Mouse (Mus musculus) neural tube, embryonic 13.5 days (tissue): Measurements from ENCODE around the gene Cyth2. TPM values are rescaled to one million over a fixed set of nuclear protein-coding genes. Genes with fewer than 3 reads are reported as not detected.

Experiments used
- ATAC-seq: fragments of 200-750 bp; cut with Nextera tagmentation; 2 replicates; pipeline ENCODE4 v1.8.0; 2017; ENCODE audit warnings: low read depth, mild to moderate bottlenecking, moderate TSS enrichment, moderate library complexity
- H3K27ac ChIP-seq: fragments of 300-500 bp; sonication (generic); replicated peaks from 2 replicates; pipeline ENCODE4 v1.5.1; 2015; ENCODE audit warnings: moderate library complexity, mild to moderate bottlenecking, inconsistent platforms
- H3K27me3 ChIP-seq: fragments of 300-500 bp; sonication (generic); 2 replicates; pipeline ENCODE4 v1.6.1; 2015; ENCODE audit warnings: mild to moderate bottlenecking, inconsistent platforms
- H3K36me3 ChIP-seq: fragments of 300-500 bp; sonication (generic); 2 replicates; pipeline ENCODE4 v1.6.1; 2015; ENCODE audit warnings: mild to moderate bottlenecking, inconsistent platforms
- H3K4me1 ChIP-seq: fragments of 300-500 bp; sonication (generic); replicated peaks from 2 replicates; pipeline ENCODE4 v1.6.1; 2015; ENCODE audit warnings: inconsistent platforms
- H3K4me2 ChIP-seq: fragments of 300-500 bp; sonication (generic); 2 replicates; pipeline ENCODE4 v1.6.1; 2015; ENCODE audit warnings: inconsistent platforms, mild to moderate bottlenecking, moderate library complexity
- H3K4me3 ChIP-seq: fragments of 300-500 bp; sonication (generic); 2 replicates; pipeline ENCODE4 v1.5.1; 2015; ENCODE audit warnings: mild to moderate bottlenecking, inconsistent platforms
- H3K9ac ChIP-seq: fragments of 300-500 bp; sonication (generic); 2 replicates; pipeline ENCODE4 v1.6.1; 2015; ENCODE audit warnings: moderate library complexity, mild to moderate bottlenecking, inconsistent platforms
- H3K9me3 ChIP-seq: fragments of 300-500 bp; sonication (generic); 2 replicates; pipeline ENCODE4 v1.6.1; 2016; ENCODE audit warnings: inconsistent platforms
- WGBS: fragments of 180-500 bp; shearing (Covaris S2); methylation state at CpG from one replicate; pipeline ENCODE4 v1.1.7; 2015; 5-methylcytosine and 5-hydroxymethylcytosine counted together
- polyA plus RNA-seq: library from polyadenylated mRNA; unstranded; fragments of >200 nt; fragmentation: Nextera tagmentation; extraction: Ambion mirVana; gene quantifications from 2 replicates; pipeline ENCODE4 v1.2.1, GENCODE M21; 2015

Gene Cyth2
- polyA plus RNA-seq, 1 experiment from 2014 or later: 303 TPM

GRCm38 (mm10) chr7:45793969-45794585, 20.3 kb downstream of the Cyth2 start:
- Histone ChIP-seq H3K36me3 (peaks cover 94% of the 10 kb centered on the region), H3K4me2 (no peak overlapping the region), H3K4me1 (peaks cover 23% of the 10 kb centered on the region), H3K9ac (no peak overlapping the region), H3K4me3 (no peak overlapping the region), H3K27ac (no peak overlapping the region), H3K9me3 (no peaks in the 10 kb centered on the region), H3K27me3 (peaks cover 41% of the 10 kb centered on the region)
- ATAC-seq: no peak
- 89% methylated on average over 41 of the region's 44 CpGs for WGBS

- 85% methylated on average over 24 of the region's 24 CpGs for WGBS
- Histone ChIP-seq H3K4me1 (peaks cover 19% of the 10 kb centered on the region), H3K9me3 (no peaks in the 10 kb centered on the region), H3K27me3 (peaks cover 41% of the 10 kb centered on the region), H3K36me3 (peaks cover 94% of the 10 kb centered on the region), H3K4me2 (no peak overlapping the region), H3K27ac (no peak overlapping the region), H3K4me3 (no peak overlapping the region), H3K9ac (no peak overlapping the region)
- ATAC-seq: no peak
These were observed 21.1 kb downstream of the Cyth2 start for GRCm38 (mm10) chr7:45793240-45793639.

GRCm38 (mm10) chr7:45791756-45792490, 22.5 kb downstream of the Cyth2 start:
- Histone ChIP-seq H3K4me3 (no peak overlapping the region), H3K4me1 (peaks cover 19% of the 10 kb centered on the region), H3K36me3 (peaks cover 98% of the 10 kb centered on the region), H3K27ac (no peak overlapping the region), H3K9ac (no peak overlapping the region), H3K4me2 (no peak overlapping the region), H3K9me3 (no peaks in the 10 kb centered on the region), H3K27me3 (peaks cover 33% of the 10 kb centered on the region)
- no peak for ATAC-seq
- WGBS: 76% methylated on average over 17 of the region's 17 CpGs

GRCm38 (mm10) chr7:45790721-45791120, 23.7 kb downstream of the Cyth2 start:
- no peak overlapping the region for H3K4me2 ChIP-seq
- no peaks in the 10 kb centered on the region for H3K9me3 ChIP-seq
- H3K9ac ChIP-seq: no peak overlapping the region
- H3K36me3 ChIP-seq: peaks cover 86% of the 10 kb centered on the region
- H3K27ac ChIP-seq: no peak overlapping the region
- H3K27me3 ChIP-seq: peaks cover 21% of the 10 kb centered on the region
- peaks cover 26% of the 10 kb centered on the region for H3K4me1 ChIP-seq
- WGBS: 77% methylated on average over 6 of the region's 6 CpGs
- no peak for ATAC-seq
- H3K4me3 ChIP-seq: no peak overlapping the region

GRCm38 (mm10) chr7:45787642-45788041, 26.7 kb downstream of the Cyth2 start:
- H3K27ac ChIP-seq: peak overlapping the region; percentile 7; the same call in 1 of the 2 replicates
- H3K4me2 ChIP-seq: peak overlapping the region; percentile 92
- ATAC-seq: no peak
- peaks cover 43% of the 10 kb centered on the region for H3K4me1 ChIP-seq
- H3K9ac ChIP-seq: peak overlapping the region; percentile 97; the same call in 1 of the 2 replicates
- H3K9me3 ChIP-seq: no peaks in the 10 kb centered on the region
- H3K27me3 ChIP-seq: peaks cover 3% of the 10 kb centered on the region
- H3K4me3 ChIP-seq: peak overlapping the region; percentile 83
- 86% methylated on average over 22 of the region's 22 CpGs for WGBS
- peaks cover 56% of the 10 kb centered on the region for H3K36me3 ChIP-seq

- no peaks in the 10 kb centered on the region for H3K9me3 ChIP-seq
- peak overlapping the region; percentile 98 for H3K27ac ChIP-seq
- peaks cover 48% of the 10 kb centered on the region for H3K36me3 ChIP-seq
- peak overlapping the region; percentile 97 for H3K9ac ChIP-seq
- ATAC-seq: peak; percentile 14; the same call in 1 of the 2 replicates
- H3K4me3 ChIP-seq: peak overlapping the region; percentile 83
- WGBS: 6% methylated on average over 17 of the region's 17 CpGs
- H3K27me3 ChIP-seq: peaks cover 6% of the 10 kb centered on the region
- peak overlapping the region; percentile 92 for H3K4me2 ChIP-seq
- peaks cover 43% of the 10 kb centered on the region for H3K4me1 ChIP-seq
These were observed 27.5 kb downstream of the Cyth2 start for GRCm38 (mm10) chr7:45786661-45787413.

- ATAC-seq: peak; percentile 37
- peaks cover 6% of the 10 kb centered on the region for H3K27me3 ChIP-seq
These were observed 28.2 kb downstream of the Cyth2 start for GRCm38 (mm10) chr7:45786136-45786578.

GRCm38 (mm10) chr7:45785388-45786135, 28.8 kb downstream of the Cyth2 start:
- Histone ChIP-seq H3K27ac (peak overlapping the region; percentile 98), H3K4me1 (peaks cover 43% of the 10 kb centered on the region), H3K4me2 (peak overlapping the region; percentile 92), H3K36me3 (peaks cover 35% of the 10 kb centered on the region), H3K9ac (peak overlapping the region; percentile 97), H3K9me3 (no peaks in the 10 kb centered on the region), H3K4me3 (peak overlapping the region; percentile 83), H3K27me3 (peaks cover 6% of the 10 kb centered on the region)
- 1% methylated on average over 39 of the region's 42 CpGs for WGBS
- peak; percentile 52 for ATAC-seq

More at GRCm38 (mm10) chr7:45786136-45786578, 28.2 kb downstream of the Cyth2 start:
- Histone ChIP-seq H3K9ac (peak overlapping the region; percentile 97), H3K4me2 (peak overlapping the region; percentile 92), H3K27ac (peak overlapping the region; percentile 98), H3K4me1 (peaks cover 43% of the 10 kb centered on the region), H3K9me3 (no peaks in the 10 kb centered on the region), H3K36me3 (peaks cover 41% of the 10 kb centered on the region), H3K4me3 (peak overlapping the region; percentile 83)
- 1% methylated on average over 14 of the region's 14 CpGs for WGBS

- ATAC-seq: peak; percentile 68
- 17% methylated on average over 20 of the region's 20 CpGs for WGBS
These were observed 29.6 kb downstream of the Cyth2 start, which contains the start of gene Sult2b1 for GRCm38 (mm10) chr7:45784524-45785372. Gene Sult2b1 (minus strand): TSS chr7:45784669.

GRCm38 (mm10) chr7:45783511-45784091, 30.8 kb downstream of the Cyth2 start, which contains the start of gene Lmtk3:
Gene Lmtk3 (plus strand): TSS chr7:45783738.
- Histone ChIP-seq H3K36me3 (peaks cover 15% of the 10 kb centered on the region), H3K9me3 (no peaks in the 10 kb centered on the region), H3K27ac (peak within 1 kb of the TSS; percentile 98), H3K4me3 (peak within 1 kb of the TSS; percentile 83), H3K4me2 (peak within 1 kb of the TSS; percentile 92), H3K9ac (peak within 1 kb of the TSS; percentile 97), H3K27me3 (peaks cover 6% of the 10 kb centered on the region), H3K4me1 (peaks cover 52% of the 10 kb centered on the region)
- peak; percentile 38 for ATAC-seq
- under 1% methylated on average over 38 of the region's 38 CpGs for WGBS

More at GRCm38 (mm10) chr7:45784524-45785372, 29.6 kb downstream of the Cyth2 start, which contains the start of gene Sult2b1:
- H3K4me2 ChIP-seq: peak within 1 kb of the TSS; percentile 92
- peak within 1 kb of the TSS; percentile 83 for H3K4me3 ChIP-seq
- H3K36me3 ChIP-seq: peaks cover 27% of the 10 kb centered on the region
- peaks cover 6% of the 10 kb centered on the region for H3K27me3 ChIP-seq
- H3K9me3 ChIP-seq: no peaks in the 10 kb centered on the region
- H3K27ac ChIP-seq: peak within 1 kb of the TSS; percentile 98
- H3K9ac ChIP-seq: peak within 1 kb of the TSS; percentile 97
- peaks cover 44% of the 10 kb centered on the region for H3K4me1 ChIP-seq
